Mouse (Mus musculus): ENCODE results near the gene Cep295. TPM values are rescaled to one million over a fixed set of nuclear protein-coding genes. Genes with fewer than 3 reads are reported as not detected.

Gene Cep295
- polyA plus RNA-seq, 1 experiment from 2014 or later: 24.5 TPM

DNA sequence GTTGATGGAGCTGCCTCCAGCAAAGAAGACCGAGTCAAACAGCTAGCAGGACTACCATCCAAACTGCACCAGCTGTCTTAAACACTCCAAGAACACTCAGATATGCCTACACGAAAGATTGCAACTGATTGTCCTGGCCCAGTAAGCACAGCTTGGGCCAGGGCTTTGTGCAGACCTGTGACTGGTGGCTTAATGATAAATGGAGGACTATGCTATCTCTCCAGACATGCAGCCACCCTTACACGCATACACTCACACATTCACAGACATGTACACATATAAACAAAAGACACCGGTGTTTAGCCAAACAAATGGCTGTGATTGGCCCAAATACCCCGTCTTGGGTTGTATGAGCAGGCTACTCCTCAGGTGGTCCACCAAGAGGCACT lies 77.1 kb downstream of the Cep295 start:
- Histone ChIP-seq H3K4me3 (ENCODE audit: low read depth, low read length) (peak overlapping the region; percentile 97), H3K9ac (ENCODE audit: low read length) (peak overlapping the region; percentile 74), H3K4me2 (ENCODE audit: low read depth, severe bottlenecking) (peak overlapping the region; percentile 78), H3K27ac (replicated peaks; ENCODE audit: low read depth, low read length) (no peak overlapping the region), H3K9me3 (ENCODE audit: control insufficient read depth, low read length) (no peaks in the 10 kb centered on the region), H3K4me1 (ENCODE audit: control insufficient read depth, insufficient read depth, low read length) (peaks cover 5% of the 10 kb centered on the region; the same call in 1 of the 2 replicates), H3K36me3 (ENCODE audit: control insufficient read depth, insufficient read depth, low read length) (peaks cover 4% of the 10 kb centered on the region; the same call in 1 of the 2 replicates), H3K27me3 (ENCODE audit: control insufficient read depth, insufficient read depth, low read length) (no peaks in the 10 kb centered on the region)
- WGBS: 47% methylated on average over 5 of the region's 5 CpGs
- DNase-seq (ENCODE audit: low spot score): no peak
- no peak for ATAC-seq (ENCODE audit: insufficient number of reproducible peaks, low FRiP score, low TSS enrichment, low read depth)

DNA sequence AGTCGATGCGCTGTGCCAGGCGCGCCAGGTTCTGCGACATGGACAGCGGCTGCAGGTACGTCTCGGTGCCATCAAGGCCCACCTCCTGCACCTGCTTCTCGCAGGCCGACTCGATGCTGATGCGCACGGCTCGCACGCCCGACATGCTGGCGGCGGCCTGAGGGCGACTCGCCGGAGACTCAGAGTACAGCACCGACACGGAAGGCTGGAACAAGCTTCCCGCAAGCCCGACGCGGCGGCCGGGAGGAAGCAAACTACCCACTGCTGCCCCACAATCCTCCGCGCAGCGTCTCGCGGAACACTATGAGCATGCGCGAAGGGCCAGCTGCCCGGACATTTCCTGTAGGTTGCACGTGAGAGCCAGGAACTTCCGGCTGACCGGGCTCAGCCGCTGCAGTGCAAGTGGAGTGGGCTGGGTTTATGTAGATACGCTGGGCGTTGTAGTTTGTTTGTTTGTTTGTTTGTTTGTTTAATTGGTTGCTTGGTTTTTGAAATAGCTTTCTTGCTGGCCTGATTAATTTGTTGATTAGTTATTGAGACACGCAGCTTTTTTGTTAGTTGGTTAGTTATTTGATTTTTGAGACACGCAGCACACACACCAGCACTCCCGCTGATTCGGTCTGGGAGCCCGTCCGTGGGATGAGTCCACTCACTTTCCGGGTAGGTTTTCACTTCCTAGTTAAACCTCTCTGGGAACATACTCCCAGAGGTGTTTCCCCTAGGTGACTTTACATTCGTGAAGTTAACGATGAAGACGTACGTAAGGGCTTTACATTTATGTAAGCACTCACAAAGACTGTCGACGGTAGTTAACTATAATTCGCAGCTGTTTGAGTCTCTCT lies 77.7 kb downstream of the Cep295 start, which contains the start of gene Med17:
Gene Med17, minus strand, starts transcription at position 283 of the 842 bp plus-strand sequence.
- H3K27ac ChIP-seq (replicated peaks; ENCODE audit: low read depth, low read length): peak within 1 kb of the TSS; percentile 73
- H3K36me3 ChIP-seq (ENCODE audit: control insufficient read depth, insufficient read depth, low read length): peaks cover 6% of the 10 kb centered on the region; the same call in 1 of the 2 replicates
- H3K9me3 ChIP-seq (ENCODE audit: control insufficient read depth, low read length): no peaks in the 10 kb centered on the region
- H3K4me3 ChIP-seq (ENCODE audit: low read depth, low read length): peak within 1 kb of the TSS; percentile 97
- ATAC-seq (ENCODE audit: insufficient number of reproducible peaks, low FRiP score, low TSS enrichment, low read depth) (peak; percentile 95), DNase-seq (ENCODE audit: low spot score) (peak; percentile 96)
- peak within 1 kb of the TSS; percentile 78 for H3K4me2 ChIP-seq (ENCODE audit: low read depth, severe bottlenecking)
- peaks cover 5% of the 10 kb centered on the region; the same call in 1 of the 2 replicates for H3K4me1 ChIP-seq (ENCODE audit: control insufficient read depth, insufficient read depth, low read length)
- peak within 1 kb of the TSS; percentile 91 for H3K9ac ChIP-seq (ENCODE audit: low read length)
- no peaks in the 10 kb centered on the region for H3K27me3 ChIP-seq (ENCODE audit: control insufficient read depth, insufficient read depth, low read length)
- 1% methylated on average over 57 of the region's 57 CpGs for WGBS

DNA sequence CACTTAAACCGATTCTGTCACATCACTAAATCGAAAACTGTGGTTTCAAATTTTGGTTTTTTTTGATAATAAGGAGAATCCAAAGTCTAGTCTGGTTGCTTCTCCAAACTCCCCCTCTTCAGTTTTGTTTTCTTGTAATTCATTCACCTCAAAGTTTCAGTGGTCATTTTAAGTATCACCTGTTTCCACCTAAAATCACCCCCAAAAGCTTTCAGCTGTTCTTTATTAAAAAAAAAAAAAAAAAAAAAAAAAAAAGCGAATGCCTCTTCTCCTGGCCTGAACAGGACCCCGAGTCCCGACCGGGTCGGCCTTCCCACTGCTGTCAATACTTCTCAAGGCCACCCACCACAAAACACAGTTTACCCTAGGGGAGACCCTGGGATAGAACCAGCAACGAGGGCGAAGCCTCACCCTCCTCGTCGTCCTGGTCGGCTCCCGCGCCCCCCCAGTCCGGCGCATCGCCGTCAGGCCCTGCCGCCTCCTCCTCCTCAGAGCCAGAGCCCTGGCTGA lies 78.4 kb downstream of the Cep295 start:
- ATAC-seq (ENCODE audit: insufficient number of reproducible peaks, low FRiP score, low TSS enrichment, low read depth) (no peak; the same call in 1 of the 2 replicates), DNase-seq (ENCODE audit: low spot score) (no peak)
- H3K9ac ChIP-seq (ENCODE audit: low read length): peak overlapping the region; percentile 91
- no peaks in the 10 kb centered on the region for H3K27me3 ChIP-seq (ENCODE audit: control insufficient read depth, insufficient read depth, low read length)
- 8% methylated on average over 19 of the region's 19 CpGs for WGBS
- H3K36me3 ChIP-seq (ENCODE audit: control insufficient read depth, insufficient read depth, low read length): peaks cover 6% of the 10 kb centered on the region; the same call in 1 of the 2 replicates
- peak overlapping the region; percentile 51 for H3K4me2 ChIP-seq (ENCODE audit: low read depth, severe bottlenecking)
- H3K4me3 ChIP-seq (ENCODE audit: low read depth, low read length): peak overlapping the region; percentile 97
- H3K4me1 ChIP-seq (ENCODE audit: control insufficient read depth, insufficient read depth, low read length): peaks cover 5% of the 10 kb centered on the region; the same call in 1 of the 2 replicates
- no peaks in the 10 kb centered on the region for H3K9me3 ChIP-seq (ENCODE audit: control insufficient read depth, low read length)
- peak overlapping the region; percentile 73 for H3K27ac ChIP-seq (replicated peaks; ENCODE audit: low read depth, low read length)

DNA sequence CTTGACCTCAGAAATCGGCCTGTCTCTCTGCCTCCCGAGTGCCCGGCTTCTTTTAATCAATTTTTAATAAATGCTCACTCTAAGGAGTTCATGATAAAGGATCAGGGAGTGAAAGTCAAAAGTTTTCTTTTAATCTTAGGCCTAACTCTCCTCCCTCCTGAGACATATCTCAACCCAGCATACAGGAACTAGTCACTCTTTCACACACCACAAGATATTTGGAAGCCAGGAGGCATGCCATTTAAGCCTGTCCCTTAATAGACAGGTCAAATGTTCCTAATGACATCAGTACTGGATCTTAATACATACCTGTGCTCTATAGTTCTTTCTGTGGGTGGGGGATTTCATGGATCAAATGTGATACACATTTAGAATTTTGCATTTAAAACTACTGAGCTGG lies 79.2 kb downstream of the Cep295 start:
- peaks cover 11% of the 10 kb centered on the region; the same call in 1 of the 2 replicates for H3K36me3 ChIP-seq (ENCODE audit: control insufficient read depth, insufficient read depth, low read length)
- no peak overlapping the region for H3K4me2 ChIP-seq (ENCODE audit: low read depth, severe bottlenecking)
- 92% methylated on average over 3 of the region's 3 CpGs for WGBS
- H3K4me1 ChIP-seq (ENCODE audit: control insufficient read depth, insufficient read depth, low read length): peaks cover 5% of the 10 kb centered on the region; the same call in 1 of the 2 replicates
- no peaks in the 10 kb centered on the region for H3K9me3 ChIP-seq (ENCODE audit: control insufficient read depth, low read length)
- H3K27ac ChIP-seq (replicated peaks; ENCODE audit: low read depth, low read length): no peak overlapping the region
- no peak for ATAC-seq (ENCODE audit: insufficient number of reproducible peaks, low FRiP score, low TSS enrichment, low read depth)
- H3K9ac ChIP-seq (ENCODE audit: low read length): no peak overlapping the region
- H3K27me3 ChIP-seq (ENCODE audit: control insufficient read depth, insufficient read depth, low read length): no peaks in the 10 kb centered on the region
- no peak overlapping the region; the same call in 1 of the 2 replicates for H3K4me3 ChIP-seq (ENCODE audit: low read depth, low read length)
- DNase-seq (ENCODE audit: low spot score): no peak

DNA sequence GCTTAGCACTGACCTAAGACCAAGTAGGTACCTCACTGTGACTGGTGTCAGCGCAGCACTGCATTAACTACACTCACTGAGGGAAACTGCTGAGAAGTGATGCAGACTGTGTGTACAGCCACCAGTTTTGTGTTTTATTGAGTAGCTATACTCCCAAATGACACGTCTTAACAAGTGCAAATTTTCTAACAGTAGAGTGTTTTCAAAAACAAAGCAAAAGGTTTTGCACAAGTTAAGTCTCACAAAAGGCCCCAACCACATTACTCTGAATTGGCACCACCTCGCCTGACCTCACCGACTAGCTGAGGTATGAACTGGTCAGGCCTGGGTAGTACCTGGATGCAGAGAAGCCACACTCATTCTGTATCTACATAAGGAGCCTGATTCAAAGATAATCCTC lies 80.7 kb downstream of the Cep295 start:
- ATAC-seq (ENCODE audit: insufficient number of reproducible peaks, low FRiP score, low TSS enrichment, low read depth) (no peak), DNase-seq (ENCODE audit: low spot score) (no peak)
- Histone ChIP-seq H3K4me1 (ENCODE audit: control insufficient read depth, insufficient read depth, low read length) (peaks cover 5% of the 10 kb centered on the region; the same call in 1 of the 2 replicates), H3K9me3 (ENCODE audit: control insufficient read depth, low read length) (no peaks in the 10 kb centered on the region), H3K4me2 (ENCODE audit: low read depth, severe bottlenecking) (no peak overlapping the region), H3K36me3 (ENCODE audit: control insufficient read depth, insufficient read depth, low read length) (peaks cover 13% of the 10 kb centered on the region; the same call in 1 of the 2 replicates), H3K9ac (ENCODE audit: low read length) (no peak overlapping the region), H3K4me3 (ENCODE audit: low read depth, low read length) (no peak overlapping the region), H3K27me3 (ENCODE audit: control insufficient read depth, insufficient read depth, low read length) (no peaks in the 10 kb centered on the region), H3K27ac (replicated peaks; ENCODE audit: low read depth, low read length) (no peak overlapping the region)
- WGBS: 94% methylated on average over 4 of the region's 4 CpGs

DNA sequence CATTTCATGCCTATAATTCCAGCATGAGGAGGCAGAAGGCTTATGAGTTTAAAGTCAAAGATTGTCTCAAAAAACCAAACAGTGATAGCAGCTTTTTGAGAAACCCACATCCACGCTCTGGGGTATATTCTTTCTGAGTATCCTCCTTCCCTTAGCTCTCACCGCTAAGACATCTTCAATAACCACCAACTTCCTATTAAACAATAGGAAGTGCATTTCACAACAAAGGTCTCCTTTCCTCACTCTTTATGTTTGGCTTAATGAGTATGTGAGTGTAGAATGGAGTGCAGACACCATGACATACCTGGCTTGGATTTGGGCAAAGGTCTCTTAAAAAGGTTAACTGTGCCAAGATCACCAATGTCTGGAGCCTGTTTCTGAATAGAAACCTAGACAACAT lies 83.6 kb downstream of the Cep295 start:
- Histone ChIP-seq H3K27me3 (ENCODE audit: control insufficient read depth, insufficient read depth, low read length) (no peaks in the 10 kb centered on the region), H3K9ac (ENCODE audit: low read length) (no peak overlapping the region), H3K4me1 (ENCODE audit: control insufficient read depth, insufficient read depth, low read length) (no peaks in the 10 kb centered on the region), H3K36me3 (ENCODE audit: control insufficient read depth, insufficient read depth, low read length) (peaks cover 19% of the 10 kb centered on the region; the same call in 1 of the 2 replicates), H3K9me3 (ENCODE audit: control insufficient read depth, low read length) (no peaks in the 10 kb centered on the region), H3K4me2 (ENCODE audit: low read depth, severe bottlenecking) (no peak overlapping the region), H3K27ac (replicated peaks; ENCODE audit: low read depth, low read length) (no peak overlapping the region), H3K4me3 (ENCODE audit: low read depth, low read length) (no peak overlapping the region)
- no peak for ATAC-seq (ENCODE audit: insufficient number of reproducible peaks, low FRiP score, low TSS enrichment, low read depth)
- WGBS: 96% methylated on average over 2 of the region's 2 CpGs
- DNase-seq (ENCODE audit: low spot score): no peak

Small RNAs within 50 kb of the gene (microRNA-seq; reads per million reads assigned to microRNA genes)
- gene Gm49349 (not detected), gene mmu-mir-7650 (0.92 reads per million)

Other genes starting within 250 kb of the Cep295 start
- not detected in 2 replicates for gene Hephl1, start 245.7 kb downstream of the Cep295 start, polyA plus RNA-seq (2014; fragmentation: Nextera tagmentation; extraction: Ambion mirVana)
- gene Vstm5, start 118.7 kb downstream of the Cep295 start, polyA plus RNA-seq (2014; fragmentation: Nextera tagmentation; extraction: Ambion mirVana): 1.5 and 1.9 TPM in 2 replicates
- gene Med17, start 77.9 kb downstream of the Cep295 start, polyA plus RNA-seq (2014; fragmentation: Nextera tagmentation; extraction: Ambion mirVana): 42.1 and 46.6 TPM in 2 replicates
- 80.5 and 82.7 TPM in 2 replicates for gene Taf1d, start 51.6 kb downstream of the Cep295 start, polyA plus RNA-seq (2014; fragmentation: Nextera tagmentation; extraction: Ambion mirVana)
- gene 4931406C07Rik, start 51.3 kb downstream of the Cep295 start, polyA plus RNA-seq (2014; fragmentation: Nextera tagmentation; extraction: Ambion mirVana): 6.6 and 7.5 TPM in 2 replicates
- gene Smco4, start 135.6 kb upstream of the Cep295 start, polyA plus RNA-seq (2014; fragmentation: Nextera tagmentation; extraction: Ambion mirVana): 4.9 and 7.5 TPM in 2 replicates